Mouse (Mus musculus) hindbrain, postnatal 0 days (tissue): ENCODE data around the gene Cfap126. TPM values are rescaled to one million over a fixed set of nuclear protein-coding genes. Genes with fewer than 3 reads are reported as not detected.
"Not testable (repeated sequence)": the region's sequence is repeated elsewhere in the genome, so short reads cannot be mapped to it uniquely, and the experiment has no call there.

Experiments
- ATAC-seq: fragments of 200-750 bp; cut with Nextera tagmentation; 2 replicates; pipeline ENCODE4 v1.8.0; 2017; ENCODE audit warnings: mild to moderate bottlenecking, moderate TSS enrichment, moderate library complexity
- DNase-seq: peaks from one replicate; pipeline ENCODE4 v3.0.0-alpha.2; 2015; ENCODE audit warnings: low spot score
- H3K27ac ChIP-seq: fragments of 300-500 bp; sonication (generic); 2 replicates; pipeline ENCODE4 v1.5.1; 2014; ENCODE audit warnings: mild to moderate bottlenecking
- H3K27me3 ChIP-seq: fragments of 300-500 bp; sonication (generic); 2 replicates; pipeline ENCODE4 v1.6.1; 2014; ENCODE audit warnings: low read length, mixed read lengths; ENCODE audit not compliant: insufficient read depth
- H3K36me3 ChIP-seq: fragments of 300-500 bp; sonication (generic); 2 replicates; pipeline ENCODE4 v1.6.1; 2014; ENCODE audit warnings: low read length, mixed read lengths; ENCODE audit not compliant: insufficient read depth
- H3K4me1 ChIP-seq: fragments of 300-500 bp; sonication (generic); 2 replicates; pipeline ENCODE4 v1.6.1; 2014; ENCODE audit warnings: antibody characterized with exemption, low read length, mixed read lengths; ENCODE audit not compliant: insufficient read depth
- H3K4me2 ChIP-seq: fragments of 300-500 bp; sonication (generic); 2 replicates; pipeline ENCODE4 v1.6.1; 2014; ENCODE audit warnings: low read depth, mild to moderate bottlenecking, low read length, moderate library complexity, mixed read lengths
- H3K4me3 ChIP-seq: fragments of 300-500 bp; sonication (generic); 2 replicates; pipeline ENCODE4 v1.5.1; 2014; ENCODE audit warnings: low read length
- H3K9ac ChIP-seq: fragments of 300-500 bp; sonication (generic); replicated peaks from 2 replicates; pipeline ENCODE4 v1.6.1; 2014; ENCODE audit warnings: mild to moderate bottlenecking, low read length, moderate library complexity, mixed read lengths
- H3K9me3 ChIP-seq: fragments of 300-500 bp; sonication (generic); 2 replicates; pipeline ENCODE4 v1.6.1; 2016; ENCODE audit warnings: low read length, mixed read lengths
- CTCF ChIP-seq: IDR thresholded peaks from 2 replicates; pipeline ENCODE4 v1.5.1; 2016; ENCODE audit warnings: antibody characterized with exemption, control low read depth, low read depth
- WGBS: fragments of 180-500 bp; shearing (Covaris S2); extraction: QIAGEN DNeasy Blood & Tissue Kit; methylation state at CpG from one replicate; pipeline ENCODE4 v1.1.7; 2014; 5-methylcytosine and 5-hydroxymethylcytosine counted together
- polyA plus RNA-seq: library from polyadenylated mRNA; unstranded; fragments of >200 nt; fragmentation: Nextera tagmentation; extraction: Ambion mirVana; gene quantifications from 2 replicates; pipeline ENCODE4 v1.2.1, GENCODE M21; 2015
- total RNA-seq: library from RNA; depleted of rRNA; stranded (reverse); fragments of >200 nt; gene quantifications from 2 replicates; pipeline ENCODE4 v1.2.3, GENCODE M21; 2014

Gene Cfap126
- total and polyA plus RNA-seq, 2 experiments from 2014 or later = 2.7 to 12.2 TPM

DNA sequence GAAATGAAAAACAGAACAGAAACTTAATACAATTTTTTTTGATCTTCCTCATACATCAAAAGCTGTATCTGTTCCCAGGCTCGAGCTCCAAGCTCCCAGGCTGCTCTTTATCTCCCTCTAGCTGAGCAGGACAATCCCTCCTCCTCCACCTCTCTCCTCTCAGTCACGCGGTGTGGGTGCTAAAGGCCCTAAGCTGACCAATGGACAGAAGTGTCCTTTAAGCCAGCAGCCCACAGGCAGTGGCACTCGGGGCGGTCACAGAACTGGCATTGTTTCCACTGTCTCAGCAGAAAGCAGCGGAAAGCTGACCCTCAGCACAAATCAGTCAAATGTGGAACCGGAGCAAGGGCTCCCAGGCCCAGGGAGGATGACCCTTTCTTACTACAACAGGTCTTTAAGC lies 15.5 kb downstream of the Cfap126 start:
- no peak; the same call in 1 of the 2 replicates for ATAC-seq
- no peaks in the 10 kb centered on the region for H3K9me3 ChIP-seq
- H3K4me2 ChIP-seq = no peak overlapping the region
- H3K4me1 ChIP-seq = no peaks in the 10 kb centered on the region
- peak; percentile 6 for DNase-seq
- no peak overlapping the region for H3K27ac ChIP-seq
- no peak overlapping the region for H3K4me3 ChIP-seq
- peaks cover 26% of the 10 kb centered on the region for H3K36me3 ChIP-seq
- H3K9ac ChIP-seq = no peak overlapping the region
- 0 out of 2 replicates have a peak, but pooled peaks have one; percentile 25 for TF ChIP-seq CTCF
- H3K27me3 ChIP-seq = no peaks in the 10 kb centered on the region
- 53% methylated on average over 7 of the region's 7 CpGs for WGBS

DNA sequence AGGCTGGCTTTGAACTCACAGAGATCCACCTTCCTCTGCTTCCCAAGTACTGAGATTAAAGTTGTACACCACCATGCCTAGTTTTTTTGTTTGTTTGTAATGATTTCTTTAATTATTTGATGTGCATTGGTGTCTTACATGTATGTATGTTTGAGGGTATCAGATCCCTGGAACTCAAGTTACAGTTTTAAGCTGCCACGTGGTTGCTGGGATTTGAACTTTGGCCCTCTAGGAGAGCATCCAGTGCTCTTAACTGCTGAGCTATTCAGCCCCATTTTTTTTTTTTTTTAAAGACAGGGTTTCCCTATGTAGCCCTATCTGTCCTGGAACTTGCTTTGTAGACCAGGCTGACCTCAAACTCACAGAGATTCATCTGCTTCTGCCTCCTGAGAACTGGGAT lies 17.3 kb downstream of the Cfap126 start:
- Histone ChIP-seq H3K4me2 (no peak overlapping the region), H3K36me3 (peaks cover 42% of the 10 kb centered on the region), H3K9ac (no peak overlapping the region), H3K27me3 (no peaks in the 10 kb centered on the region), H3K4me1 (no peaks in the 10 kb centered on the region), H3K27ac (no peak overlapping the region), H3K4me3 (no peak overlapping the region), H3K9me3 (no peaks in the 10 kb centered on the region)
- ATAC-seq (no peak), DNase-seq (no peak)
- no peak for TF ChIP-seq CTCF
- WGBS = 78% methylated on average over 1 of the region's 1 CpGs

DNA sequence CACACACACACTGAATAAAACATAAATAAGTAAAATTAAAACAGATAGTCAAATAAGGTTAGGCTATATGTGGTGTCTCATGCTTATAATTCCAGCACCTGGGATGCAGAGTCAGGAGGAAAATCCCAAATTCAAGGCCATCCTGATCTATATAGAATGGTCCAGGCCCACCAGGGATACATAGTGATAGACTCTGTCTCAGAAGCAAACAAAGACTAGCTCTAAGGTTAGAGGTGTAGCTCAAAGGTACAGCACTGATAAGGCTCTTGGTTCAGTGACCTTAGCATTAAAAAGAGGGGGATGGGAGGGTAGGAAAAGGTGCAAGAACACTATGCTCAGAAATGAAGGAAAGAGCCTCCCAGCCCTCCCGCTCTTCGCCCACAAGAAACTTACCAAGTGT lies 21.9 kb downstream of the Cfap126 start:
- no peaks in the 10 kb centered on the region for H3K27me3 ChIP-seq
- ATAC-seq (no peak), DNase-seq (no peak)
- 98% methylated on average over 2 of the region's 2 CpGs for WGBS
- H3K4me3 ChIP-seq = no peak overlapping the region
- no peak overlapping the region for H3K27ac ChIP-seq
- H3K9ac ChIP-seq = no peak overlapping the region
- no peaks in the 10 kb centered on the region for H3K9me3 ChIP-seq
- H3K4me1 ChIP-seq = no peaks in the 10 kb centered on the region
- TF ChIP-seq CTCF = no peak
- no peak overlapping the region for H3K4me2 ChIP-seq
- H3K36me3 ChIP-seq = peaks cover 38% of the 10 kb centered on the region

DNA sequence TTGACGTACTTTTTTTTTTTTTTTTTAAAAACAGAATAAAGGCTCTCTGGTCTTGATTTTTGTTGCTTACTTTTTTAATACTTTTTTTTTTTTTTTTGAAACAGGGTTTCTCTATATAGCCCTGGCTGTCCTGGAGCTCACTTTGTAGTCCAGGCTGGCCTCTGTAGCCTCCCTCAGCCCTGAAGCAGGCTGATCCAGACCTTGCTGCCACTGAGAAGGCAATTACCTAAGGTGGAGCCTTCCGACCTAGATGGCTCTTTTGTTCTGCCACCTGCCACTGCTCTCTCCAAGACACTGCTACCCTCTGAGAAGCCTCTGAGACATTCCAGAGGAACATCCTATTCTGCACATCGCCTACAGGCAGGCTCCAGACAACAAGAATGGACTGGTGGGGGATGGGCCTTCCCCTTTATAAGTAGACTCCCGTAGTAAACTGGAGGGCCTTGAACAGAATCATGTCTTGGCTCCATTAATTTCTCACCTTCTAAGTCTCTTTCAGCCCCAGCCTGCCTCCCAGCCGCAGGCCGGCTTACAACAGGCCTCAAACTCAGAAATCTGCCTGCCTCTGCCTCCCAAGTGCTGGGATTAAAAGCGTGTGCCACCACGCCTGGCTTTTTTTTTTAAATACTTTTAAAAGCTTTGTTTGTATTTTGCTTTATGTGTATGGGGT lies 23.9 kb downstream of the Cfap126 start:
- peaks cover 46% of the 10 kb centered on the region for H3K36me3 ChIP-seq
- not testable (repeated sequence) for DNase-seq, ATAC-seq, H3K9ac ChIP-seq, H3K4me1 ChIP-seq, H3K4me2 ChIP-seq, H3K9me3 ChIP-seq, H3K27ac ChIP-seq, H3K27me3 ChIP-seq, H3K4me3 ChIP-seq
- WGBS = 86% methylated on average over 8 of the region's 8 CpGs

DNA sequence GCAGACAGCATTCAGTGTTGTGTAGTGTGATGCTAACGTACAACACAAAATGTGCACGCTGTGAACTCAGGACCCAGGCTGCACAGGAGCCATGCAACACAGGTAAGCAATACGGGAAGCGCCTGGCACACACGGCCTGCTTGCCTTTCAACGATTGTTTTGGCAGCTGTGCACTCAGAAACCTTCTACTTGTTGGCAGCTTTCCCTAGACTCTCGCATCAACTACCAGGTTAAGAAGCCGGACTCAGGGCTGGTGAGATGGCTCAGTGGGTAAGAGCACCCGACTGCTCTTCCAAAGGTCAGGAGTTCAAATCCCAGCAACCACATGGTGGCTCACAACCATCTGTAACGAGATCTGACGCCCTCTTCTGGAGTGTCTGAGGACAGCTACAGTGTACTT lies 29.3 kb downstream of the Cfap126 start:
- 77% methylated on average over 9 of the region's 11 CpGs for whole genome bisulfite sequencing
- peaks cover 30% of the 10 kb centered on the region for H3K36me3 ChIP-seq
- H3K9me3 ChIP-seq, H3K9ac ChIP-seq, H3K4me2 ChIP-seq, H3K4me1 ChIP-seq, ATAC-seq, H3K4me3 ChIP-seq, DNase-seq, H3K27me3 ChIP-seq, H3K27ac ChIP-seq: not testable (repeated sequence)

DNA sequence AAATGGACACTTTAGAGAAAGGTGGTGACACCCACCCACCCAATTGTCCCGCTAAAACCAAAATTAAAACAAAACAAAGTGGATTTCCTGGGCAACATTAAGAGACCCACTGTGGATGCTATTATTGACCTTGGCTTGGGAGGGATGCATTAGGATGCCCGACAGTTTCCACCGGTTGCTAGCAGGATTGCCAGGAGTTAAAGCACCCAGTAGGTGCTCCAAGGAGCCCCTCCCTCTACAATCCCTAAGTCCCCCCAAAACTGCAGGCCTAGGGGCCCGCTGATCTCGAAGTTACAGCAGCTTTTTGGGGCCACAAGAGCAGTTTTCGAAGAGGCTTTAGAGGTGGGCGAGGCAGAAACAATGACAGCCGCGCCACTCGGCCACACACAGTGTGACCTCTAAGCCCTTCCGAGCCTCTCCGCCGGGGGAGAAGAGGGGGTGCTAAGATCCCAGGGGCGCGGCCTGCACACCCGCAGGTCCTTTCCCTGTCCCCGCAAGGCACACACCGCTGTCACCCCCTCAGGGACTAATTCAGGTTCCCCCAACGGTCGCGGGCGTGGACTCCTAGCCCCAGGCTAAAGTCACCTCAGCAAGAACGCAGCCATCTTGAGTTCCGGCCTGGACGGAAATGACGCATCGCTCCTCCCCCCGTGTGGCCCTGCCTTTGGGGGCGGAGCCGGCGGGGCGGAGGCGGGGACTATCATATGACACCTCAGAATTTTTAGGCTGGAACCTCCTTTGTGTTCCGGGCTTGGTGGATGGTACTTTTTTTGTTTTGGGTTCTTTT lies 36.4 kb downstream of the Cfap126 start, which contains the start of the genes Sdhc and Mpz:
Sdhc (minus strand) TSS at position 630 of the 787 bp plus-strand sequence.
Mpz (plus strand) TSS at position 738 of the 787 bp plus-strand sequence.
- H3K27ac ChIP-seq = peak within 1 kb of the TSS; percentile 91
- H3K4me2 ChIP-seq = peak within 1 kb of the TSS; percentile 71
- peak within 1 kb of the TSS; percentile 89 for H3K9ac ChIP-seq
- H3K9me3 ChIP-seq = no peaks in the 10 kb centered on the region
- DNase-seq = peak; percentile 96
- peak; percentile 97 for ATAC-seq
- no peaks in the 10 kb centered on the region for H3K27me3 ChIP-seq
- H3K4me3 ChIP-seq = peak within 1 kb of the TSS; percentile 89
- WGBS = under 1% methylated on average over 34 of the region's 34 CpGs
- peaks cover 3% of the 10 kb centered on the region; the same call in 1 of the 2 replicates for H3K4me1 ChIP-seq
- H3K36me3 ChIP-seq = 0 out of 2 replicates have a peak, but pooled peaks cover under 1% of the 10 kb centered on the region
- no peak for TF ChIP-seq CTCF
